Mouse (Mus musculus) C2C12 (cell line): Measurements from ENCODE around the gene S1pr5. TPM values are rescaled to one million over a fixed set of nuclear protein-coding genes. Genes with fewer than 3 reads are reported as not detected.
A peak's percentile ranks its signal among the peaks of the same experiment; 100 is the strongest.

ENCODE experiments used
- H3K27me3 ChIP-seq: one replicate; pipeline ENCODE4 v1.6.1; 2011; ENCODE audit not compliant: control insufficient read depth, insufficient read depth, insufficient read length
- H3K36me3 ChIP-seq: one replicate; pipeline ENCODE4 v1.6.1; 2011; ENCODE audit not compliant: control insufficient read depth, insufficient read depth
- H3K4me3 ChIP-seq: one replicate; pipeline ENCODE4 v1.5.1; 2011; ENCODE audit warnings: mild to moderate bottlenecking, control low read depth; ENCODE audit not compliant: poor library complexity, insufficient read depth, severe bottlenecking
- H3K79me2 ChIP-seq: one replicate; pipeline ENCODE4 v1.6.1; 2011; ENCODE audit not compliant: control insufficient read depth, insufficient read depth
- H3K79me3 ChIP-seq: one replicate; pipeline ENCODE4 v1.6.1; 2011; ENCODE audit warnings: low read depth, control low read depth
- H3ac ChIP-seq: one replicate; pipeline ENCODE3; 2011; ENCODE audit warnings: low read depth; ENCODE audit not compliant: control insufficient read depth, insufficient read length
- CEBPB ChIP-seq: IDR thresholded peaks from one replicate; pipeline ENCODE4 v1.6.1; 2011; ENCODE audit warnings: low read depth, mild to moderate bottlenecking, control low read depth, moderate library complexity
- CTCF ChIP-seq: IDR thresholded peaks from one replicate; pipeline ENCODE4 v1.5.1; 2011; ENCODE audit not compliant: control insufficient read depth, insufficient read depth, insufficient read length
- FOSL1 ChIP-seq: IDR thresholded peaks from one replicate; pipeline ENCODE4 v1.8.0; 2011; ENCODE audit warnings: mild to moderate bottlenecking, low read length; ENCODE audit not compliant: poor library complexity, insufficient read depth, severe bottlenecking
- MAX ChIP-seq: IDR thresholded peaks from one replicate; pipeline ENCODE4 v1.6.1; 2011; ENCODE audit warnings: mild to moderate bottlenecking, control low read depth
- MYOD1 ChIP-seq: IDR thresholded peaks from one replicate; pipeline ENCODE4 v1.6.1; 2011; ENCODE audit warnings: low read depth; ENCODE audit not compliant: control insufficient read depth, insufficient read length
- MYOG ChIP-seq: IDR thresholded peaks from one replicate; pipeline ENCODE4 v1.6.1; 2011; ENCODE audit not compliant: control insufficient read depth, insufficient read length; ENCODE audit errors: extremely low read depth
- USF1 ChIP-seq: IDR thresholded peaks from one replicate; pipeline ENCODE4 v1.6.1; 2011; ENCODE audit warnings: low read depth, mild to moderate bottlenecking, control low read depth, moderate library complexity
- polyA plus RNA-seq: library from polyadenylated mRNA; unstranded; fragments of >200 nt; fragmentation: generic; extraction: Trizol; gene quantifications from one replicate; pipeline ENCODE4 v1.2.1, GENCODE M21; 2012; ENCODE audit warnings: missing spikeins

The S1pr5 gene
- polyA plus RNA-seq, 1 experiment = 0.04 TPM

- H3K36me3 ChIP-seq = peaks cover 14% of the 10 kb centered on the region
- no peaks in the 10 kb centered on the region for H3K27me3 ChIP-seq
- TF ChIP-seq FOSL1 (no peak), USF1 (no peak), MYOG (no peak), CEBPB (no peak), MYOD1 (no peak), MAX (no peak), CTCF (no peak)
- peaks cover 50% of the 10 kb centered on the region for H3K79me2 ChIP-seq
- H3K4me3 ChIP-seq = no peak overlapping the region
- peaks cover 31% of the 10 kb centered on the region for H3K79me3 ChIP-seq
- no peak overlapping the region for H3ac ChIP-seq
These were observed 40.4 kb upstream of the S1pr5 start for GRCm38 (mm10) chr9:21288404-21289336.

DNA sequence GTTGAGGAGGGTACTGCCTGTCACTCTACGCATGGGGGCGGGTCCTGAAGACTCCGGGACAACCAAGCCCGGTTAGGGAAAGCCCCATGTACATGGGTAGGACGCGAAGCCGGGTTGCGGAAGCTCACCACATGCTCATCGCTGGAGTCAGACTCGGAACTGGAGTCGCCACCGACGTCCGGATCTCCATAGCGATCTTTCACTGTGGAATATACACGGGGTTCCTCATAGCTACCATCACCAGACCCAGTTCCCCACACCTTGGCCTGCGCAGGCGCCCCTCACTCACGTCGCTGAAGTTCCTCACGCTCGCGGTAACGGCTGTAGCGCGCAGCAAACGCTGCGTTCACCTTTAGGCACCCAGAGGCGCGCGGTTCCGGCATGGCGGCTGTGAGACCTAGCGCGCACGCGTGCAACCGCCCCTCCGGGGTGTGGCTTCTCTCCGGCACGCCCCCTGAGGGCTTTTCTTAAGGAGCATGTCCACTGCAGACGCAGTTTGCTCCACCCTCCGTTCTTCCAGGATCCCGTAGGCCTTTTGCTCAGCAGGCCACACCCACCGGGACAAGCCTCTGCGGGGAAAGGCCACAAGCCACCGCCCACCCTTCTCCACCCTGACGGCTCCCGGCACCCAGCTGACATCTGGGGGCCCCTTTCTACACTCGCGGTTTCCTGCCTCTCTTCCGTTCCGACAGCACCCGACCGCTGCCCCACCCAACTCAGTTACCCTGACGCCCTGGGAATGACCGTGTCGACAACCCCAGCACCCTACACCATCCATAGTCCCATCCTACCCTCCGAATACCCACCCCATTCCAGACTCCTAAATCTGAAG lies 39.5 kb upstream of the S1pr5 start, which contains the start of gene Kri1:
Gene Kri1, minus strand, starts transcription at position 399 of the 832 bp plus-strand sequence.
- H3ac ChIP-seq = peak within 1 kb of the TSS; percentile 80
- no peaks in the 10 kb centered on the region for H3K27me3 ChIP-seq
- H3K4me3 ChIP-seq = peak within 1 kb of the TSS; percentile 86

GRCm38 (mm10) chr9:21286753-21287152 lies 38.5 kb upstream of the S1pr5 start:
- Histone ChIP-seq H3K4me3 (no peak overlapping the region), H3K36me3 (peaks cover 28% of the 10 kb centered on the region), H3ac (peak overlapping the region; percentile 53), H3K27me3 (no peaks in the 10 kb centered on the region), H3K79me3 (peaks cover 31% of the 10 kb centered on the region), H3K79me2 (peaks cover 50% of the 10 kb centered on the region)
- TF ChIP-seq MAX (no peak), USF1 (no peak), MYOG (no peak), CEBPB (no peak), MYOD1 (no peak), CTCF (no peak), FOSL1 (no peak)

More for the DNA sequence above, 39.5 kb upstream of the S1pr5 start, which contains the start of gene Kri1:
- H3K79me2 ChIP-seq = peaks cover 50% of the 10 kb centered on the region
- no peak for TF ChIP-seq CTCF
- TF ChIP-seq MAX = peak; percentile 59
- TF ChIP-seq MYOG = no peak
- TF ChIP-seq FOSL1 = no peak
- TF ChIP-seq CEBPB = no peak
- peaks cover 19% of the 10 kb centered on the region for H3K36me3 ChIP-seq
- H3K79me3 ChIP-seq = peaks cover 31% of the 10 kb centered on the region

GRCm38 (mm10) chr9:21283994-21284393 lies 35.8 kb upstream of the S1pr5 start:
- Histone ChIP-seq H3ac (no peak overlapping the region), H3K27me3 (no peaks in the 10 kb centered on the region), H3K4me3 (no peak overlapping the region), H3K36me3 (peaks cover 51% of the 10 kb centered on the region), H3K79me2 (peaks cover 32% of the 10 kb centered on the region), H3K79me3 (peaks cover 17% of the 10 kb centered on the region)
- TF ChIP-seq USF1 (no peak), MYOG (no peak), FOSL1 (no peak), CEBPB (no peak), CTCF (no peak), MYOD1 (no peak)

- H3K36me3 ChIP-seq = peaks cover 55% of the 10 kb centered on the region
- no peak overlapping the region for H3K4me3 ChIP-seq
- no peak overlapping the region for H3ac ChIP-seq
- no peak for TF ChIP-seq MAX
- TF ChIP-seq MYOG = no peak
- TF ChIP-seq CEBPB = no peak
- no peak for TF ChIP-seq FOSL1
- no peak for TF ChIP-seq MYOD1
- H3K27me3 ChIP-seq = no peaks in the 10 kb centered on the region
- H3K79me2 ChIP-seq = peaks cover 29% of the 10 kb centered on the region
- H3K79me3 ChIP-seq = peaks cover 14% of the 10 kb centered on the region
These were observed 35.3 kb upstream of the S1pr5 start for GRCm38 (mm10) chr9:21283591-21283990.
